Mouse (Mus musculus): ENCODE measurements at regions not wholly inside any gene's neighbourhood (a gene's known extent, or its start where the extent isn't known, plus 50 kb on each side); places are given as distances from the start of the nearest gene placed in this dataset.

DNA sequence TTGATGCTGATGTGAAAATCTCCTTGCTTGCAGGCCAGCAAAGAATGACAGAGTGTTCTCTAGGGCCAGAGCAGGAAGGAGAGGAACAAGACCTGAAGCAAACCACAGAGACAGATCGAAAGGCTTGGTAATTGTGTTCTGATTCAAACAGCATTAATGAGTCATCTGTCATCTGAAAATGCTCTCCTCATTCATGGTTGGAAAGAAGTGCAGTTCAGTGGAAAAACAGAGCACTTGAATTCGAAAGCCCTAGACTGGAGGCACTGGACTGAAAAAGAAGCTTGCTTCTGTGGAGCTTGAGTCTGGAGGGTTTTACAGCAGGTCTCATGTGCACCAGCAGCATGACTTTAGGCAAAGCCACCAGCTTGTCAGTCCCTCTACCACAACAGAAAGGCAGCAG is 374.3 kb upstream of the B430305J03Rik start:
- DNase-seq (ENCODE audit: low read depth, low spot score), result no peak

DNA sequence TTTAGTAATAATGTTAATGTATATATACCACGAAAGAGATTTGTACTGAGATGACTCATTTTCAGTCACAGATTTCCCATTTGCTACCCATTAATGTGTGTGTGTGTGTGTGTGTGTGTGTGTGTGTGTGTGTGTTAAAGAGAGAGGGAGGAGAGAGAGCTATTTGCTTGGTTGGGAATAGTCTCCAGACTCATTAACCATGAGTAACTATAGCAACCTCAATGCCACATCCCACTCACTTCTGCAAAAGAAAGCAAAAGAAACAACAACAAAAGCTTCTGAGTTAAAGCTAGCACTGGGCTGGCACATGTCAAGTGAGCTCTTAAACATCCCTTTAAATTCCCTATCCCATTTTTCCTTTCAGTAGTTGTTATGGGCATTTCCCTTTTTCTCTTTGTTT is 372.8 kb upstream of the B430305J03Rik start:
- DNase-seq (ENCODE audit: low read depth, low spot score), result no peak

DNA sequence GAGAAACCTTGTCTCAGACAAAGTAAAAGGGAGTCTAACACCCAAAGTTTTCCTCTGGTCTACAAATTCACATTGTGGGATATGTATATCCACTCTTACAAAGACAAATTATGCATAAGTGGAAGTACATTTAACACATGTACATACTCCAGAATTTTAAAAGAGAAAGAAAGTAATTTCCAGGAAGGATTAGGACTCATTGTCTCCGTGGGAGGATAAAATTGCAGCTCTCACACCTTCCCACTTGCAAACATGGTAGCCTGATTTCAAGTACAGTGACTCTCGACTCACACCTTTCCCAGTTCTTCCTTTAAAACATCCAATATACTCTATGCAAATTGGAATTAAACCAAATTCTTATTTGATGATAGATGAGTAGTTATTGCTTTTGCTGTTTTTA is 351.0 kb upstream of the B430305J03Rik start:
- DNase-seq (ENCODE audit: low read depth, low spot score), result no peak

DNA sequence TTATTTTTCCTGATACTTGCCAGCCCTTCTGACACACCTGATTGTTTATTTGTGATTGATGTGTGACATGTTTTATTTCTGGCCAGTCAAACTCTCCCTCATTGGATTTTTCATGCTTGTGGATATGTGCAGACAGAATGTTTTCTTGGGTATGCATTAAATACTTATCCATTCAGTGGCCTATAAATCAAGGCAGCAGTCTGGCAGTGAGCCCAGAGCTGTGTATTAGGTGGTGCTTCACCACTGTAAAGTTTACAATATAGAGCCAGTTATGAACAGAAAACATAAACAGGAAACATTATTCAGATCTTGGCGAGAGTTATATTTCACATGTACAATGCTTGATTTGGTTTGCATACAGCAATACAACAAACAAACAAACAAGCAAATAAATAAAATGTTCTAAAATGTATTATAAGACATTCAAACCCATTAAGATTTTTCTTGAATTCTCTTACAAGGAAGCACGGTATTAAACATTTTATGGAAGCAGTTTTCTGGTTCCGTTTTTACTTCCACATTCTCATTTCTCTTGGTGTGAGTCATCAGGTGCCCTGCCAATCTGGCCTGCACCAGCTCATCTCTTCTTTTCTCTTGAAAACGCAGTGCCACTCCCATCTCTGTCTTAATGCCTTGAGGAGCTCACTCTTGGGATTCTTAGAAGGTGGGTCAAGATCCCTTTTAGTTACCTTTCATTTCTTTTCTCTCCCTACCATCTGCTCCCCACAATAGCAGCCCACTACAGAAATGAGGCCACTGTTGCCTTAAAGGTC is 322.4 kb upstream of the B430305J03Rik start:
- DNase-seq (ENCODE audit: low read depth, low spot score), result no peak

DNA sequence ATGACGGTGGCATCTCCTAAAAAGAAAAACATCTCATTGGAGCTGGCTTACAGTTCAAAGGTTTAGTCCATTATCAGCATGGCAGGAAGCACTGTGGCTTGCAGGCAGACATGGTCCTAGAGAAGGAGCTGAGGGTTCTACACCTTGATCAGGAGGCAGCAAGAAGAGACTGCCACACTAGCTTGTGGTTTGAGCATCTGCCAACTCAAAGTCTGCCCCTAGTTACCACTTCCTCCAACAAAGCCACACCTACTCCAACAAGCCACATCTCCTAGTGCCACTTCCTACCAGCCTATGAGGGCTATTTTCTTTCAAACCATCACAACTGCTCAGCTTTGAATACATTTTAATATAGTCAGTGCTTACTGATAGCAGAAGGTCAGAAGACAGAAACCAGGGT is 305.1 kb upstream of the B430305J03Rik start:
- no peak for DNase-seq (ENCODE audit: low read depth, low spot score)

DNA sequence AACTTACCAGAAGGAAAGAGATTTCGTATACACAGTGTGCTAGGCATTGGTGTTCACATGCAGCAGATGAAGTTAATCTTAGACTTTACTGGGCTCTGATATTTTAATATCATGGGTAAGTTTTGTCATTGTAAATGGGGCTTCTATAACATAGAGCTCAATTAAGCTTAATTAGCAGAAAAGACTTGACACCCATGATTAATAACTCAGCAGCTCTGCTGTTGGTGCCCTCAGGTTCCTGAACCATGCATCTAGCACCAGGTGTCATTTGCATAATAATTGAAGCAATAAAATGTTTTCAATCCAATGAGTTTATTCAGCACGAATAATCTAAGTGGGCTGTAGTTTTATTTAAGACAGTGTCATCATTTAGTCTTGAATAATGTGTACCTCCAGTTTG is 290.4 kb upstream of the B430305J03Rik start:
- no peak for DNase-seq (ENCODE audit: low read depth, low spot score)

DNA sequence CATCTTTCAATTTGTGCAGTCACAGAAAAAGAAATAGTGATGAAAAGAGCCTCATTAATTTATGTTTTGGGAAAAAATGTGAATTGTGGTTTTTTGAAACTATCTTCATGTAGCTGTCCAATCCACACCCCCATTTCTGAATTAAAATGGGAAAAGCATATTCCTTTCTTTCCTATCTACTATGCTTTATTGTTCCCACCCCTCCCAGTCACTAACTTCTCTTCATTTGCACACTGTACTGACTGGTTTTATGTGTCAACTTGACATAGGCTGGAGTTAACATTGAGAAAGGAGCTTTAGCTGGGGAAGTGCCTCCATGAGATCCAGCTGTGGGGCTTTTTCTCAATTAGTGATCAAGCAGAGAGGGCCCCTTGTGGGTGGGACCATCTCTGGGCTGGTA is 262.8 kb upstream of the B430305J03Rik start:
- no peak for DNase-seq (ENCODE audit: low read depth, low spot score)

DNA sequence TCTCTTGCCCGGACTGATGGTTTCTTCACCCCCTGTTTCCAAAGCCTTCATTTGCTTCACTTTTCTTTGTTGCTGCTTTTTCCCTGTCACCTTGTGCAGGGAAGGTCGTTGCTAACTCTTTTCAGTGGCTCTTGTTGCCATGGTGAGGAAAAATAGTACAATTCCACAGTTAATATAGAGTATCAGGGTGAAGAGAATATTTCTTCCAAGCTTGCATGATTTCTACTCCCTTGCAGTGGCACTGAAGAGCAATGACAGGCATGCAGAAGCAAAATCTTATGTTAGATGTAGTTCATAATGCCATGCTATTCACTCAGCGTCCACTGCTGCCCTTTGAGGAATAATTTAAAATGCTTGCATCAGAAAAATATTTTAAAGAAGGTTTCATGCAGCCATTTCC is 262.3 kb upstream of the B430305J03Rik start:
- no peak for DNase-seq (ENCODE audit: low read depth, low spot score)

DNA sequence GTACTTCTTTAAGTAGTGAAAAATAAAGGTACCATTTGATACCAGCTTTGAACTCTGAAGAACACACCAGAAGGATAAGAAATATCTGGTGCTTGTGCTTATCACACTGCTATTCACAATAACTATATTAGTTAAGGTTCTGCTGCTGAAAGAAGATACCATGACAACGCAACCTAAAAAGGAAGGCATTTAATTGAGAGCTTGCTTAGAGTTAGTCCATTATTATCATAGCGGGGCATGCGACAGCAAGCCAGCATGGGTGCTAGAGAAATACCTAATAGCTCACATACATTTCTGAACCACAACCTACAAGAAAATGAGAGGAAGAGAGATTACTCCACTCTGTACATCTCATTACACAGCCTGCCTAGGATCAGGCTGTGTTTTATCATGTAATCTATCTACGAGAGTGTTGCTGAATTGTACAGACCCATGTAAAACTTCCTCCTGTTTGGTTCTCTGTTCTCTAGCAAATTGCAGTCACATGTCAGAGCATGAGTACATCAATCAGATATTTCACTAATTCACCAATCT is 258.3 kb upstream of the B430305J03Rik start:
- DNase-seq (ENCODE audit: low read depth, low spot score), result no peak

DNA sequence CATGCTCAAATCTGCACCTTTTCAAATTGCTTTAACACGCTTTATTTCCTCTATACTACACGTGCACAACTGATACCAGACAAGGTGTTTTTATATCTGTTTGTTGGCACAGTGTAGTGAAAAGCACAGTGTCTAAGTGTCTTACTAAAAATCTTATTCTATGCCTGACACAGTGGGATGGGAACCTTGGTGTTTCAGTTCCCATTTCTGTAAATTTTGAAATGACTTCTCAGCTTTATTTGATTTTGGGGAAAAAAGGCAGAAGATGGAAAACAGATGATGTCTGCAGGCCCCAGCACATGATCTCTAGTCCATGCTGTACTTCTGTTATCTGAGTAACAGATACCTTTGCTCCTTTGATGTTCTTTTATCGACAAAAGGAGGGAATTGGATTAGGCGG is 239.7 kb upstream of the B430305J03Rik start:
- no peak for DNase-seq (ENCODE audit: low read depth, low spot score)

DNA sequence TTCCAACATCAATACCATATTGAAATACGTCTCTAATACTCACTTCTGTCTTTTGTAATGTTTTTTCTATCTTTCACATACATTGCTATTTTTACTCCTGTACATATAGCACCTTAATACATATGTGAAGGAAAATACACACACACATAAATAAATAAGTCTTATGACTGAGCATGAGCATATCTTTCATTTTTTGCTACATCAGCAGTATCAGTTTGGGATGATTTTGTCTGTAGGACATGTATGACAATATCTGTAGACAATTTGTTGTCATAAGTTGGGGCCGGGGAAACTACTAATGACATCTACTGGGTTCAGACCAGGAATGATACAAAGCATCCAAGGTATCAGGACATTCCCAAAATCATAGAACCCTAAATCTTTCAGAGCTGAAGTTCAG is 237.1 kb upstream of the B430305J03Rik start:
- no peak for DNase-seq (ENCODE audit: low read depth, low spot score)

DNA sequence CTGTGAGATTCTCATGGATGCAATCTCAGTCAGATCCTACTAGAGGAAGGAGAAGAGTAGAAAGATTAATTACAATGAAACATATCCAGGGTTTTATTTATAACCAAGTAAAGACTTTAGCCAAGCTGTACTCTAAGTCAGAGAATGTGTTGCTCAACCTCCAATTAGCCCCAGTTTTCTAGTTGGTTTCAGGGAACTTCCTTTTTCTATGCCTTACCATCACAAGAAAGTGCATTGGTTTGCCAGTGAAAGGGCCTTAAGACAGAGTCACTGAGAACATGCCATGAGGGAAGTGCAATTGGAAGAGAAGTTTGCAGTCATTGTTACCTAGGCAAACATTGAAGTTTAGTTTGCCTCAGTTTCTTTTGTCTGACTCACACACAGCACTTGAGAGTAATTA is 229.8 kb upstream of the B430305J03Rik start:
- DNase-seq (ENCODE audit: low read depth, low spot score), result no peak

DNA sequence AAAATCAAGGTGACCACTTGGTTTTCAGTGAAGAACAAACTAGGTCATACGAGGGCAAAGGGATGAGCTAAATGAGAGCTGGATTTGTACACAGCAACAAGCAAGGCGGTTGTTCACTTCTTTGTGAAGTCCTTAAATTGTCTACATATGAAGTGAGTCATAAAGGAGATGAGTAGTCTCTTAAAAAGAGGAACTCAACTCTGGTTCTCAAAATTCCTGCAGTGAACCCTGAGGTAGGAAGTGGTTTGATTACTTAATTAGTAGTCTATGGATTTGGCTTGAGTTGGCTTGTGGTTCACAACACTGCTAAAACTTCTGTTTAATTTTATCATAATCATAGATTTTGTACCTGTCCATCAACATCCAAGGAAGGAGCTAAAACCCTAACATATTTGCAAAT is 226.6 kb upstream of the B430305J03Rik start:
- no peak for DNase-seq (ENCODE audit: low read depth, low spot score)

DNA sequence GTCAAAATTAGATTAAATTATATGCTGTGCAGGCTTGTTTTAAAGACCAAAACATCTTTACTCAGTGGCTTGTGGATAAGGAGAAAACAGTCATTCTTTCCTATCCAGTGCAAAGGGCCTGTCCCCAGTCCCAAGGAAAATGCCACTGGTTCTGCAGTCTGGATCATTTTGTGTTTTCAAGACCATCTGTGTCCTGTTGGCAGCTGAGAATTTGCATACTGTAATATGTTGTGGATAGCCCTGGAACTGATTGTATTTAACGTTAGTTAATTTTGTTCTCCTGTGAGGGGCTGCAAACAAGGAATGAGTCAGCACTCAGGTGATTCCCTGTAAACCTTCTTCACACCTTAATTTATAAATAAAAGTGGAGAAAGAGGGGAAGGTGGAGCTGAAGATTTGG is 217.9 kb upstream of the B430305J03Rik start:
- no peak for DNase-seq (ENCODE audit: low read depth, low spot score)

DNA sequence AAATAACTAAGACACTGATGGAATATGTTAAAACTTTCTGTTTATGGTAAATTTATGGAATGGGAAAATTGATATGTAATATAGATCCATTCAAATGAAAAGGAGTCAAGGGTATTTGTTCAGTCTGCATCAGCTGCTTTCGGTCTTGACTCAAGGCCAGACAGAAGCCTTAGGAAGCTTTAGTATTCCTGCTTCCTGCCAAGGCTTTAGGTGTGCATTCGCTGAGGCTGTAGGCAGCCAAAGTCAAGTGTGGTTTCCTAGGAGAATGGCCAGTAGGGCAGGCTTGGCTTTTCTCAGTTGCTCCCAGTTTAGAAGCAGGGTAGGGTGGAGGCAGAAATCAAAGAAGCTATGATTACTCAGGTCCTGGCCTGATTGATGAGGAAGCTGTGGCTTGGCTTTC is 217.2 kb upstream of the B430305J03Rik start:
- no peak for DNase-seq (ENCODE audit: low read depth, low spot score)

DNA sequence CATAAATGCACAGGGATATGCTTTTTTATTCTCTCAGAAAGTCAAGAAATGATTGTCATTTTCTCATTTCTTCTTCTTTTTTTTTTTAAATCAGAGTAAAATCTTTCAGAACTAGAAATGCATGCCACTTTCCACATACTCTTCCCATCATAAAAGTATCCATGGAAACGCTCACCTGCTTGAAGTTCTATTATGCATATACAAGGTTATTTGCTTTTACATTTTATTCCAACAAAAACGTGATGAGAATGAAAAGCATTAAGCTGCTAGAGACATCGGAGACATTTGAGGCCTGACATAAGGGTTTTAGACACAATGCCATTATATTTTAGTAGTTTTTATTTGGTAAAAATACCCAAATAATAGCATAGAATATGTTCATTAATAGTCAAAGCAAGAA is 214.5 kb upstream of the B430305J03Rik start:
- DNase-seq (ENCODE audit: low read depth, low spot score), result no peak

DNA sequence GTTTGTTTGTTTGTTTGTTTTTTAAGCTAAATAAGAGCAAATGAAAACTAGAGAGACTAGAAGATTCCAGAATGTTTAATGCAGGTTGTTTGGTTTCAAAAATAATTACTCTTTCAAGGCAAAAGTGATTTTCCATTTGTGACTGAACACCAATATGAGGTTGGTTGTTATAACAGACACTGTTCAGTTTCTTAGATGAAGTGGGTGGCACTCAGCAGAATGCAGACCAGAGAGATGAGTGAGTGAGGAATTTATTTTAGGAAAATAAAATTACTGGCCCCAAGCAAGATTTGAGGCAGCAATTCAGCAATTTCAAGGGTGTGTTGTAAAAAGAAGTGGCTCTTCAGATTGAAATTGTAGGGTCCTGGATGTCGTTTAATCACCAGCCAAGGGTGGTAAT is 171.4 kb upstream of the B430305J03Rik start:
- DNase-seq (ENCODE audit: low read depth, low spot score), result no peak

DNA sequence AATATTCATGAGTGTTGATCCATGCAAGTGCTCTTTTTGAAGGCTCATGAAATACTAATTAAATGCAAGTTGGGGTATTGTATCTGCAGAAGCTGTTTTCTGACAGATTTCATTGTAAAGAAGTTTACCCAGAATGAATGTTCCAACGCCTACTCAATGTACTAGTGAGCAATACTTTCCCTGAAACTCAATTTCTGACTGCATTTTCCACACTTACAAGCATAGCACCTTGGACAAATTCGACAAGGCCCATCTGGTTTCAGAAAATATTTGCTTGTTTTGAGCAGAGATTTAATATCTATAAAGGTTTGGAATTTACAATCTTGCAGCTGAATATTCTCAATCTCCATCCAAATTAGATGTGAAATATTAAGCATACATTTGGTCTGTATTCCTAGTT is 170.0 kb upstream of the B430305J03Rik start:
- no peak for DNase-seq (ENCODE audit: low read depth, low spot score)

DNA sequence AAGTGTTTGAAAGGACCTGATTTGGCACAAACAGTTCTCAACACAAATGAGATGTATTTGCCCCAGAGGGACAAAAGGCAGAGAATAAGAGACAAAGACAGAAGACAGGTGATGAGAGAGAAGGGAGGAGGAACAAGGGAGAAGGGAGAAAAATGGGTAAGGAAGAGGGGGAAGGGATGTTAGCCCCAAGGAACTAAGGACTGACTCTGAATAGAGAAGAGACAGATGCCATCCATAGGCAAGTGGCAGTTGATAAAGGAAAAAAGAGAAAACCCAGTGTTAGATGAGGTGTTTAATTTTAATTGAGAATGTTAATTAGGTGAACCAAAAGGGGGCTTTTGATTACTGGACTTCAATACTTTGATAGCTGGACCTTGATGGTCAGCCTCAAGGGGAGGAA is 137.4 kb upstream of the B430305J03Rik start:
- no peak for DNase-seq (ENCODE audit: low read depth, low spot score)

DNA sequence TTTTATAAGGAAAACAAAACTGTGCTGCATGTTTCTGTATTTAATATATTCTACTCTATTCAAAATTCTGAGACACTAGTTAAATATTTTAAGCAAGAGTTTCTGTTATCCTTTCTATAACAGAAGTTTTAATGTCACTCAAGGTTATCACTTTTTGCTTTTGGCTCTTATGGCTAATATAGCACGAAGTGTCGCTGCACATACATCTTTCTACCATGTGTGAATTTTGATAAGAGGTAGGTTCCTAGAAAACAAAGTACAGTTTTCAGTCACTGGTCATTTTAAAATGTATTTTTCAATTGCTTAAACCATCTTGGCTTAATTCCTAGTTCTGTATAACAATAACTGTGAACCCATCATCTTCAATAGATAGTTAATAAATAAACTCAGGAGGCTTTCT is 129.1 kb upstream of the B430305J03Rik start:
- DNase-seq (ENCODE audit: low read depth, low spot score), result no peak

DNA sequence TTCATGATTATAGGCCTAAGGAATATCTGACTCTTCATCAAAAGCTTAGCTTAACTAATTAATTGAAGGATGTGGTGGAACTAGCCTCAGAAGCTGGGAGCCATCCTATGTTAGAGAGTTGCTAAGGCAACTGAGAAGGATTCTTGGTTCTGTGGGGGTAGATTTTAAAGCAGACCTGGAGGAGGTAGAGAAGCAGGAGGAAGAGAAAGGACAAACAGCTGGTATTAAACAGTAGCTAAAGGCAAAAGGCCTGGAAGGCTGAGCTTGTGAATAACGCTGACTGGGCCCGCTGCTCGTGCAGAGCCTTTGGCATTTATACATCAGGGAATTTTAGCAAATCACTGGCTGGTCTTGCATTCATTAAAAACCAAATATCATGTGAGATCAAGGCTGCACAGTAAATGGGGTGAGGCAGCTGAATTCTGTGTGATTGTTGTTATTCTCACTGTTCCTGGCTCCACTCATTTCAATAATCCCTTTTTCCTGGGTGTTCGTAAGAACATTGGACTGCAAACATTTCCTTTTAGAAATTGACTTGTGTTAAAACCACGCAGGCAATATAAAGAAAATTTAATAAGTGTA is 121.1 kb upstream of the B430305J03Rik start:
- DNase-seq (ENCODE audit: low read depth, low spot score), result no peak

DNA sequence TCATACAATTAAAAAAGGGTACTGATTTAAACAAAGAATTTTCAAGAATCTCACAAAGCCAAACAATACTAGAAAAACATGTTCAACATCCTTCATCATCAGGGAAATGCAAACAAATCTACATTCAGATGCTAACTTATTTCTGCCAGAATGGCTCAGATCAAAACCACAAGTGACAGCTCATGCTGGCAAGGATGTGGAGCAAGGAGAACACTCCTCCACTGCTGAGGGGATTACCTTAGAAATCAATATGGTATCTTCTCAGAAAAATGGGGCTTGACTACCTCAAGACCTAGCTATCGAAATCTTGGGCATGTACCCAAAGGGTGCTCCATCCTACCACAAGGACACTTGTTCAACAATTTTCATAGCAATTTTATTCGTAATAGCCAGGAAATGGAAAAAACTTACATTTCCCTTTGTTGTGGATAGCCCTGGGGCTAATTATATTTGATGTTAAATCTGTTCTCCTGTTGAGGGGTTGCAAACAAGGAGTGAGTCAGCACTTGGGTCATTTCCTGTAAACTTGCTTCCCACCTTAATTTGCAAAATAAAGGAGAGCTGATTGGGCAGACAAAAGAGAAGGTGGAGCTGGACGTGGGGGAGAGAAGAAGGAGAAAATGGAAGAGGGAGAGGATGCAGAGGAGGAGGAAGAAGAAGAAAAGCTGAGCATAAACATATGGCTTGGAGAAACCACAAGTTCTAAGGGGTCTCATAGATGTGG is 113.3 kb upstream of the B430305J03Rik start:
- DNase-seq (ENCODE audit: low read depth, low spot score), result no peak

DNA sequence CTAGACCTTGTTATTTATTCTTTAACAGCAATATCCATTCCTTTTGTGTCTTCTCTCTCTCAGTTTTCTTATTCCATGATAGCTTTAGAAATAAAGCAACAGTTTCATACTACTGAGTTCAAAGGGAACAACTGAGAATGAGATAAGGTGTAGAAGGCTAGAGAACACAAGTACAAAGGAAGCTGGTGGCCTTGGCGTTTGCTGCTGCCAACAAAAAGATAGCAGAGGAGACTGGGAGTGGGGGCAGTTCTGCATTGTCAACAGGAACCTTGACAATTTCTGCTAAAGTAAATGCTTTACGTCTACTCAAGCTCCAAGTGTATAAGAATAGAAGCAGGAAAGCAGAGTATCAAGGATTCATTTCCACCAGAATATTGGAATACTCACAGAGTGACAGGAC is 109.3 kb upstream of the B430305J03Rik start:
- no peak for DNase-seq (ENCODE audit: low read depth, low spot score)
